Mouse (Mus musculus) CH12.LX (cell line): ENCODE results near the gene Ccdc69. TPM values are rescaled to one million over a fixed set of nuclear protein-coding genes. Genes with fewer than 3 reads are reported as not detected.

Source experiments
- DNase-seq: peaks from one replicate; pipeline ENCODE4 v3.0.0-alpha.2; 2013; ENCODE audit errors: extremely low read depth
- H3K27ac ChIP-seq: 2 replicates; pipeline ENCODE4 v1.5.1; 2012; ENCODE audit warnings: low read depth, mild to moderate bottlenecking, control low read depth, moderate library complexity; ENCODE audit not compliant: insufficient read depth
- H3K27me3 ChIP-seq: replicated peaks from 2 replicates; pipeline ENCODE3; 2012; ENCODE audit warnings: inconsistent platforms
- H3K36me3 ChIP-seq, 2 experiments: replicated peaks in 1 of 2; 2 replicates each; pipeline versions ENCODE3 to v1.6.1; 2012; ENCODE audit warnings: inconsistent platforms in 1 of 2, low read length in 1 of 2, mild to moderate bottlenecking in 1 of 2, mixed read lengths in 1 of 2, moderate library complexity in 1 of 2; ENCODE audit not compliant: control insufficient read depth in 1 of 2, insufficient read depth in 1 of 2
- H3K4me1 ChIP-seq, 2 experiments: 2 replicates each; pipeline ENCODE4 v1.6.1; 2012; ENCODE audit warnings: inconsistent platforms in 1 of 2, moderate library complexity in 1 of 2; ENCODE audit not compliant: insufficient read depth in 2 of 2, control insufficient read depth in 1 of 2
- H3K4me2 ChIP-seq: 2 replicates; pipeline ENCODE4 v1.6.1; 2012; ENCODE audit warnings: low read depth, mild to moderate bottlenecking, control low read depth; ENCODE audit not compliant: poor library complexity, insufficient read depth, severe bottlenecking
- H3K4me3 ChIP-seq, 3 experiments: fragments of 150-350 bp in 1 of 3; sonication (generic) in 1 of 3; replicated peaks in 1 of 3; 2 replicates each; pipeline versions ENCODE3 to v1.5.1; 2011 to 2012; ENCODE audit warnings: low read depth in 2 of 3, low read length in 2 of 3, mild to moderate bottlenecking in 2 of 3, moderate library complexity in 2 of 3, control low read depth in 1 of 3, improper control_type of control experiment in 1 of 3, inconsistent platforms in 1 of 3, mixed read lengths in 1 of 3; ENCODE audit not compliant: poor library complexity in 1 of 3
- H3K79me2 ChIP-seq: replicated peaks from 2 replicates; pipeline ENCODE4 v1.6.1; 2012; ENCODE audit warnings: mild to moderate bottlenecking, moderate library complexity; ENCODE audit not compliant: control insufficient read depth, poor library complexity, insufficient read depth, severe bottlenecking; ENCODE audit errors: extremely low read depth
- H3K9ac ChIP-seq: 2 replicates; pipeline ENCODE4 v1.6.1; 2012; ENCODE audit warnings: low read depth, mild to moderate bottlenecking, control low read depth, moderate library complexity; ENCODE audit not compliant: insufficient read depth
- H3K9me3 ChIP-seq: replicated peaks from 2 replicates; pipeline ENCODE3; 2012; ENCODE audit warnings: low read length, inconsistent platforms, mixed read lengths
- CHD1 ChIP-seq: IDR thresholded peaks from 2 replicates; pipeline ENCODE4 v1.6.1; 2012; ENCODE audit warnings: low read depth, low read length, improper control_type of control experiment, inconsistent platforms
- CHD2 ChIP-seq: IDR thresholded peaks from 2 replicates; pipeline ENCODE4 v1.6.1; 2011; ENCODE audit warnings: low read length, improper control_type of control experiment
- CTCF ChIP-seq, 2 experiments: IDR thresholded peaks in 1 of 2; conservative IDR thresholded peaks in 1 of 2; 2 replicates each; pipeline ENCODE4 v1.5.1; 2011 to 2012; ENCODE audit warnings: low read depth in 2 of 2, low read length in 2 of 2, improper control_type of control experiment in 1 of 2, inconsistent platforms in 1 of 2, mild to moderate bottlenecking in 1 of 2, moderate library complexity in 1 of 2
- E2F4 ChIP-seq: IDR thresholded peaks from 2 replicates; pipeline ENCODE4 v1.6.1; 2011; ENCODE audit warnings: low read depth, low read length, improper control_type of control experiment; ENCODE audit not compliant: insufficient replicate concordance
- EP300 ChIP-seq: IDR thresholded peaks from 2 replicates; pipeline ENCODE4 v1.6.1; 2011; ENCODE audit warnings: low read length, improper control_type of control experiment
- HCFC1 ChIP-seq: IDR thresholded peaks from 2 replicates; pipeline ENCODE4 v1.6.1; 2012; ENCODE audit warnings: low read depth, mild to moderate bottlenecking, inconsistent platforms, low read length, improper control_type of control experiment
- JUN ChIP-seq: IDR thresholded peaks from 2 replicates; pipeline ENCODE4 v1.6.1; 2011; ENCODE audit warnings: low read depth, mild to moderate bottlenecking, low read length, improper control_type of control experiment, moderate library complexity; ENCODE audit not compliant: insufficient read depth
- JUND ChIP-seq: conservative IDR thresholded peaks from 2 replicates; pipeline ENCODE4 v1.6.1; 2011; ENCODE audit warnings: low read depth, low read length, improper control_type of control experiment
- KAT2A ChIP-seq: IDR thresholded peaks from 2 replicates; pipeline ENCODE4 v1.6.1; 2012; ENCODE audit warnings: low read length, improper control_type of control experiment, inconsistent platforms; ENCODE audit not compliant: insufficient replicate concordance
- MAX ChIP-seq: IDR thresholded peaks from 2 replicates; pipeline ENCODE4 v1.6.1; 2011; ENCODE audit warnings: low read length, improper control_type of control experiment
- MAZ ChIP-seq: IDR thresholded peaks from 2 replicates; pipeline ENCODE4 v1.6.1; 2012; ENCODE audit warnings: low read depth, mild to moderate bottlenecking, inconsistent platforms, low read length, improper control_type of control experiment, moderate library complexity
- MEF2A ChIP-seq: IDR thresholded peaks from 2 replicates; pipeline ENCODE4 v1.6.1; 2014; ENCODE audit warnings: low read depth, mild to moderate bottlenecking, inconsistent platforms, low read length, improper control_type of control experiment, borderline replicate concordance
- MXI1 ChIP-seq: IDR thresholded peaks from 2 replicates; pipeline ENCODE4 v1.6.1; 2011; ENCODE audit warnings: mild to moderate bottlenecking, low read depth, low read length, improper control_type of control experiment
- NELFE ChIP-seq: IDR thresholded peaks from 2 replicates; pipeline ENCODE4 v1.6.1; 2011; ENCODE audit warnings: low read depth, low read length, improper control_type of control experiment
- NRF1 ChIP-seq: IDR thresholded peaks from 2 replicates; pipeline ENCODE4 v1.6.1; 2014; ENCODE audit warnings: low read depth, mild to moderate bottlenecking, inconsistent platforms, low read length, improper control_type of control experiment, moderate library complexity
- PAX5 ChIP-seq: IDR thresholded peaks from 2 replicates; pipeline ENCODE4 v1.6.1; 2012; ENCODE audit warnings: low read length, inconsistent platforms, mixed read lengths
- POLR2A ChIP-seq: IDR thresholded peaks from 2 replicates; pipeline ENCODE4 v1.6.1; 2011; ENCODE audit warnings: low read depth, mild to moderate bottlenecking, improper control_type of control experiment, low read length
- RAD21 ChIP-seq: IDR thresholded peaks from 2 replicates; pipeline ENCODE4 v1.6.1; 2011; ENCODE audit warnings: low read depth, mild to moderate bottlenecking, low read length, improper control_type of control experiment, moderate library complexity
- RCOR1 ChIP-seq: conservative IDR thresholded peaks from 2 replicates; pipeline ENCODE4 v1.6.1; 2012; ENCODE audit warnings: low read depth, mild to moderate bottlenecking, inconsistent platforms, low read length, improper control_type of control experiment
- SMC3 ChIP-seq: IDR thresholded peaks from 2 replicates; pipeline ENCODE4 v1.6.1; 2011; ENCODE audit warnings: low read depth, low read length, improper control_type of control experiment
- TCF12 ChIP-seq: IDR thresholded peaks from 2 replicates; pipeline ENCODE4 v1.6.1; 2014; ENCODE audit warnings: low read depth, mild to moderate bottlenecking, inconsistent platforms, low read length, improper control_type of control experiment
- ZC3H11A ChIP-seq: IDR thresholded peaks from 2 replicates; pipeline ENCODE4 v1.6.1; 2012; ENCODE audit warnings: low read depth, mild to moderate bottlenecking, inconsistent platforms, low read length, improper control_type of control experiment
- ZKSCAN1 ChIP-seq: IDR thresholded peaks from 2 replicates; pipeline ENCODE4 v1.6.1; 2012; ENCODE audit warnings: low read depth, inconsistent platforms, low read length, improper control_type of control experiment, borderline replicate concordance
- dilution Hi-C: fragments of 300-500 bp; cut with MboI; formaldehyde crosslinking; loops from 2 replicates; pipeline ENCODE4 v1.14.3; 2020; ENCODE audit warnings: low sequenced_read_pairs; ENCODE audit not compliant: extremely low pct_unique_long_range_greater_than_20kb, extremely low pct_ligation_motif_present
- in situ Hi-C: fragments of 300-500 bp; cut with MboI; formaldehyde crosslinking; loops from 3 replicates; pipeline ENCODE4 v1.14.3; 2019; ENCODE audit warnings: low sequenced_read_pairs, low pct_ligation_motif_present, low pct_unique_long_range_greater_than_20kb, mixed read lengths
- polyA plus RNA-seq: library from polyadenylated mRNA; unstranded; fragments of >175 nt; gene quantifications from 2 replicates; pipeline ENCODE4 v1.2.1, GENCODE M21; 2012; ENCODE audit warnings: low read depth; ENCODE audit not compliant: insufficient read length
- total RNA-seq, 2 experiments: library from RNA; depleted of rRNA; stranded (reverse); fragments of 300-350 nt in 1 of 2; fragments of >200 nt in 1 of 2; gene quantifications; 2 replicates each; pipeline ENCODE4 v1.2.3; 2012 to 2014

The Ccdc69 gene
- total and polyA plus RNA-seq, 3 experiments = 0.27 to 4.3 (median 0.61) TPM

- Histone ChIP-seq H3K27ac (no peak overlapping the region), H3K9me3 (peaks cover 7% of the 10 kb centered on the region), H3K4me3 (no peak overlapping the region), H3K9ac (no peak overlapping the region), H3K27me3 (no peaks in the 10 kb centered on the region), H3K4me1 (peaks cover 0 to 5% of the 10 kb centered on the region in 2 experiments; a peak in 1 of 4 replicates), H3K36me3 (no peaks in the 10 kb centered on the region), H3K4me2 (no peak overlapping the region), H3K79me2 (no peaks in the 10 kb centered on the region)
- dilution Hi-C loops (no loop called here), in situ Hi-C loops (no loop called here)
- TF ChIP-seq MAX (no peak), ZC3H11A (peak; percentile 37; the same call in 1 of the 2 replicates), MAZ (peak; percentile 89), EP300 (no peak), MXI1 (no peak), SMC3 (peak; percentile 94), ZKSCAN1 (no peak), E2F4 (no peak), CTCF (conservative IDR thresholded peaks at IDR 0.05 in 1 of 2, IDR thresholded peaks at IDR 0.05 in 1 of 2; ENCODE audit: low read depth in 2 of 2, low read length in 2 of 2) (peak in 1 of 2 experiments; percentile 85; a peak in 2 of 4 replicates), CHD1 (no peak), RCOR1 (no peak), NELFE (no peak), RAD21 (peak; percentile 57), JUND (no peak)
- peak; percentile 49 for DNase-seq
Measured at GRCm38 (mm10) chr11:55046600-55046999, 31.3 kb downstream of the Ccdc69 start.

- Histone ChIP-seq H3K4me3 (no peak overlapping the region), H3K4me1 (peaks cover 2 to 18% of the 10 kb centered on the region in 2 experiments; a peak in 2 of 4 replicates), H3K36me3 (no peaks in the 10 kb centered on the region), H3K9ac (no peak overlapping the region), H3K27me3 (no peaks in the 10 kb centered on the region)
- in situ Hi-C loops = loop anchor here (5.0 kb wide), 3 partner anchors 41 to 121 kb away; no protein-coding TSS in a partner anchor
- DNase-seq = no peak
- TF ChIP-seq RAD21 (peak; percentile 29), SMC3 (peak; percentile 54), CTCF (conservative IDR thresholded peaks at IDR 0.05 in 1 of 2, IDR thresholded peaks at IDR 0.05 in 1 of 2; ENCODE audit: low read depth in 2 of 2, low read length in 2 of 2) (peak; percentile 48 to 58; a peak in 3 of 4 replicates), PAX5 (no peak), ZC3H11A (no peak), MEF2A (no peak), HCFC1 (no peak), NELFE (no peak), TCF12 (no peak), POLR2A (no peak), KAT2A (no peak), CHD1 (no peak), NRF1 (no peak), CHD2 (no peak), JUN (no peak)
- TF ChIP-seq, all 38 proteins: peak for 3
- dilution Hi-C loops = no loop called here
- Histone ChIP-seq H3K27ac (no peak overlapping the region), H3K79me2 (no peaks in the 10 kb centered on the region), H3K4me2 (no peak overlapping the region), H3K9me3 (peaks cover 7% of the 10 kb centered on the region)
Measured at GRCm38 (mm10) chr11:55041348-55041747, 36.6 kb downstream of the Ccdc69 start.
